Mouse (Mus musculus) heart, embryonic 14.5 days (tissue): ENCODE data around the gene 1500009L16Rik. TPM values are rescaled to one million over a fixed set of nuclear protein-coding genes. Genes with fewer than 3 reads are reported as not detected.

ENCODE experiments used
- ATAC-seq: fragments of 200-750 bp; cut with Nextera tagmentation; 2 replicates; pipeline ENCODE4 v1.8.0; 2017; ENCODE audit warnings: low read depth, moderate TSS enrichment; ENCODE audit not compliant: insufficient number of reproducible peaks, insufficient read depth, low FRiP score
- H3K27ac ChIP-seq, 2 experiments: fragments of 200-500 bp in 1 of 2; fragments of 300-500 bp in 1 of 2; sonication (generic) in 1 of 2; replicated peaks in 1 of 2; 2 replicates each; pipeline ENCODE4 v1.5.1; 2012 to 2014; ENCODE audit warnings: low read depth in 2 of 2, low read length in 2 of 2, control low read depth in 1 of 2, mild to moderate bottlenecking in 1 of 2, mixed read lengths in 1 of 2; ENCODE audit not compliant: control insufficient read depth in 1 of 2, insufficient read depth in 1 of 2
- H3K27me3 ChIP-seq: fragments of 300-500 bp; sonication (generic); 2 replicates; pipeline ENCODE4 v1.6.1; 2014; ENCODE audit warnings: mild to moderate bottlenecking, low read length, control low read depth; ENCODE audit not compliant: control insufficient read depth, insufficient read depth
- H3K36me3 ChIP-seq: fragments of 300-500 bp; sonication (generic); 2 replicates; pipeline ENCODE4 v1.6.1; 2014; ENCODE audit warnings: mild to moderate bottlenecking, control low read depth, low read length, mixed read lengths; ENCODE audit not compliant: control insufficient read depth, insufficient read depth
- H3K4me1 ChIP-seq, 2 experiments: fragments of 200-500 bp in 1 of 2; fragments of 300-500 bp in 1 of 2; sonication (generic) in 1 of 2; 2 replicates each; pipeline ENCODE4 v1.6.1; 2012 to 2014; ENCODE audit warnings: low read length in 2 of 2, control low read depth in 1 of 2, mixed read lengths in 1 of 2; ENCODE audit not compliant: control insufficient read depth in 2 of 2, insufficient read depth in 2 of 2
- H3K4me2 ChIP-seq: fragments of 300-500 bp; sonication (generic); 2 replicates; pipeline ENCODE4 v1.6.1; 2014; ENCODE audit warnings: mild to moderate bottlenecking, low read length
- H3K4me3 ChIP-seq, 2 experiments: fragments of 200-500 bp in 1 of 2; fragments of 300-500 bp in 1 of 2; sonication (generic) in 1 of 2; 2 replicates each; pipeline ENCODE4 v1.5.1; 2012 to 2014; ENCODE audit warnings: low read length in 2 of 2, mild to moderate bottlenecking in 2 of 2, control low read depth in 1 of 2, low read depth in 1 of 2, moderate library complexity in 1 of 2; ENCODE audit not compliant: control insufficient read depth in 1 of 2, insufficient read depth in 1 of 2
- H3K9ac ChIP-seq: fragments of 300-500 bp; sonication (generic); 2 replicates; pipeline ENCODE4 v1.6.1; 2014; ENCODE audit warnings: mild to moderate bottlenecking, low read length
- H3K9me3 ChIP-seq: fragments of 300-500 bp; sonication (generic); 2 replicates; pipeline ENCODE4 v1.6.1; 2016; ENCODE audit warnings: low read length, control low read depth; ENCODE audit not compliant: control insufficient read depth
- WGBS: fragments of 180-500 bp; shearing (Covaris S2); extraction: QIAGEN DNeasy Blood & Tissue Kit; methylation state at CpG from one replicate; pipeline ENCODE4 v1.1.7; 2014; 5-methylcytosine and 5-hydroxymethylcytosine counted together
- polyA plus RNA-seq: library from polyadenylated mRNA; unstranded; fragments of >200 nt; fragmentation: Nextera tagmentation; extraction: Ambion mirVana; gene quantifications from 2 replicates; pipeline ENCODE4 v1.2.1, GENCODE M21; 2014

1500009L16Rik gene
- 13.9 and 20.3 TPM in 2 replicates for polyA plus RNA-seq

- no peak within 1 kb of the TSS for H3K27ac ChIP-seq
- WGBS, result under 1% methylated on average over 36 of the region's 37 CpGs
These were observed at the start of gene 1500009L16Rik for GRCm38 (mm10) chr10:83722579-83723031. Gene 1500009L16Rik (plus strand): TSS chr10:83722865.

GRCm38 (mm10) chr10:83681334-83681733, 41.3 kb upstream of the 1500009L16Rik start:
- Histone ChIP-seq H3K9me3 (no peaks in the 10 kb centered on the region), H3K27ac (no peak overlapping the region), H3K4me3 (no peak overlapping the region), H3K4me1 (no peaks in the 10 kb centered on the region), H3K36me3 (no peaks in the 10 kb centered on the region), H3K9ac (no peak overlapping the region), H3K27me3 (no peaks in the 10 kb centered on the region), H3K4me2 (no peak overlapping the region)
- WGBS, result 87% methylated on average over 12 of the region's 12 CpGs
- ATAC-seq, result no peak

More at GRCm38 (mm10) chr10:83722579-83723031, at the start of gene 1500009L16Rik:
- H3K4me1 ChIP-seq, result peaks cover 5 to 21% of the 10 kb centered on the region in 2 experiments
- H3K4me3 ChIP-seq, result peak within 1 kb of the TSS; percentile 58 to 61
- no peaks in the 10 kb centered on the region; the same call in 1 of the 2 replicates for H3K9me3 ChIP-seq
- peak within 1 kb of the TSS; percentile 89 for H3K4me2 ChIP-seq
- ATAC-seq, result peak; percentile 88
- H3K36me3 ChIP-seq, result no peaks in the 10 kb centered on the region
- peak within 1 kb of the TSS; percentile 74 for H3K9ac ChIP-seq
- no peaks in the 10 kb centered on the region for H3K27me3 ChIP-seq

- H3K4me1 ChIP-seq, result peaks cover 4 to 9% of the 10 kb centered on the region in 2 experiments
- H3K9me3 ChIP-seq, result no peaks in the 10 kb centered on the region
- H3K27ac ChIP-seq, result no peak overlapping the region
- H3K9ac ChIP-seq, result no peak overlapping the region
- WGBS, result 84% methylated on average over 2 of the region's 2 CpGs
- H3K4me2 ChIP-seq, result no peak overlapping the region
- H3K27me3 ChIP-seq, result no peaks in the 10 kb centered on the region
- H3K4me3 ChIP-seq, result no peak overlapping the region
- H3K36me3 ChIP-seq, result no peaks in the 10 kb centered on the region
- 0 out of 2 replicates have a peak, but pooled peaks have one; percentile 17 for ATAC-seq
These were observed 34.5 kb upstream of the 1500009L16Rik start for GRCm38 (mm10) chr10:83688215-83688614.

GRCm38 (mm10) chr10:83692175-83692895, 30.3 kb upstream of the 1500009L16Rik start:
- H3K4me3 ChIP-seq, result no peak overlapping the region
- no peak overlapping the region for H3K9ac ChIP-seq
- 51% methylated on average over 11 of the region's 11 CpGs for WGBS
- H3K4me2 ChIP-seq, result no peak overlapping the region
- no peaks in the 10 kb centered on the region for H3K27me3 ChIP-seq
- H3K27ac ChIP-seq, result no peak overlapping the region
- no peak for ATAC-seq
- H3K9me3 ChIP-seq, result no peaks in the 10 kb centered on the region
- H3K36me3 ChIP-seq, result no peaks in the 10 kb centered on the region
- H3K4me1 ChIP-seq, result peaks cover 4 to 9% of the 10 kb centered on the region in 2 experiments

GRCm38 (mm10) chr10:83696226-83696625, 26.4 kb upstream of the 1500009L16Rik start:
- Histone ChIP-seq H3K9me3 (no peaks in the 10 kb centered on the region), H3K27ac (no peak overlapping the region), H3K36me3 (no peaks in the 10 kb centered on the region), H3K9ac (no peak overlapping the region), H3K4me1 (peaks cover 4 to 9% of the 10 kb centered on the region in 2 experiments), H3K4me3 (no peak overlapping the region), H3K4me2 (no peak overlapping the region), H3K27me3 (no peaks in the 10 kb centered on the region)
- ATAC-seq, result no peak
- WGBS, result 81% methylated on average over 4 of the region's 4 CpGs

- Histone ChIP-seq H3K4me1 (no peaks in the 10 kb centered on the region), H3K36me3 (no peaks in the 10 kb centered on the region), H3K27me3 (no peaks in the 10 kb centered on the region), H3K4me2 (no peak overlapping the region), H3K27ac (no peak overlapping the region), H3K4me3 (no peak overlapping the region), H3K9me3 (0 out of 2 replicates have a peak, but pooled peaks cover 4% of the 10 kb centered on the region), H3K9ac (no peak overlapping the region)
- whole genome bisulfite sequencing, result 87% methylated on average over 12 of the region's 12 CpGs
- ATAC-seq, result no peak
These were observed 16.0 kb upstream of the 1500009L16Rik start for GRCm38 (mm10) chr10:83706628-83707027.

GRCm38 (mm10) chr10:83709920-83710319, 12.7 kb upstream of the 1500009L16Rik start:
- Histone ChIP-seq H3K9ac (no peak overlapping the region), H3K27me3 (no peaks in the 10 kb centered on the region), H3K9me3 (no peaks in the 10 kb centered on the region), H3K4me2 (no peak overlapping the region), H3K36me3 (no peaks in the 10 kb centered on the region), H3K4me3 (no peak overlapping the region), H3K27ac (no peak overlapping the region), H3K4me1 (no peaks in the 10 kb centered on the region)
- 57% methylated on average over 3 of the region's 3 CpGs for WGBS
- ATAC-seq, result no peak
